Mouse (Mus musculus): ENCODE results near the gene Zfp536. TPM values are rescaled to one million over a fixed set of nuclear protein-coding genes. Genes with fewer than 3 reads are reported as not detected.

Gene Zfp536
- polyA plus RNA-seq, 1 experiment from 2014 or later = 36.0 TPM

Other genes starting within 250 kb of the Zfp536 start
- 38.6 and 40.3 TPM in 2 replicates for gene Uri1, start 249.9 kb upstream of the Zfp536 start, polyA plus RNA-seq (2015; fragmentation: Nextera tagmentation; extraction: Ambion mirVana)